ENCODE assay signal across 21 mouse cellular contexts in genomic region chr8:87264999-87265398, GRCm38 (mm10).
DNase-seq lines count a peak whose midpoint lies in the region; ATAC-seq and TF ChIP-seq lines count a peak whose summit lies in the region.
"Had no signal": no experiment of that assay in that cellular context is flagged by ENCODE, and none has a peak within 500 bp of the region (broad histone marks: within the 10 kb centered on the region; RNA-seq: fewer than 3 reads in every experiment).

No protein-coding gene starts in this region.

- DNase-seq in forebrain, embryonic 11.5 days (ENCODE audit: low spot score), result no peak
- DNase-seq in midbrain, embryonic 10.5 days (ENCODE audit: low spot score), result no peak
- peak; percentile 7 for DNase-seq in brain, embryonic 14.5 days (ENCODE audit: low read depth)
- no peak for DNase-seq in layer of hippocampus, postnatal 25 days (ENCODE audit: extremely low spot score in 1 of 2, low spot score in 1 of 2)
- DNase-seq: adrenal gland, adult 8-10 months; adrenal gland, postnatal 14 days; adrenal gland, postnatal 36 days; cerebellum, adult 11 months; cerebellum, adult 18-20 months; cerebellum, adult 8-10 months; cerebellum, postnatal 10 days; cerebellum, postnatal 25 days; forebrain, postnatal 0 days had no signal

- no peak for ATAC-seq in forebrain, embryonic 11.5 days (replicated peaks; ENCODE audit: low FRiP score)
- ATAC-seq in forebrain, embryonic 16.5 days, result no peak
- ATAC-seq in midbrain, embryonic 16.5 days, result no peak
- ATAC-seq in midbrain, embryonic 12.5 days (ENCODE audit: low FRiP score, low read depth), result no peak
- ATAC-seq in midbrain, embryonic 15.5 days (replicated peaks), result no peak
- ATAC-seq: activated CD4-positive, CD25-positive, alpha-beta regulatory T cell, adult 4 months; forebrain, embryonic 14.5 days; forebrain, postnatal 0 days had no signal

- H3K4me3 ChIP-seq in forebrain, embryonic 11.5 days (ENCODE audit: low read depth, low read length), result no peak overlapping the region
- H3K4me3 ChIP-seq in forebrain, embryonic 16.5 days (replicated peaks; ENCODE audit: low read length), result no peak overlapping the region
- no peak overlapping the region for H3K4me3 ChIP-seq in midbrain, embryonic 10.5 days
- no peak overlapping the region for H3K4me3 ChIP-seq in midbrain, embryonic 16.5 days (ENCODE audit: low read depth, low read length)
- no peak overlapping the region for H3K4me3 ChIP-seq in midbrain, embryonic 12.5 days
- H3K4me3 ChIP-seq in midbrain, embryonic 15.5 days, result no peak overlapping the region
- H3K4me3 ChIP-seq: embryonic facial prominence, embryonic 10.5 days; embryonic facial prominence, embryonic 12.5 days had no signal

- no peaks in the 10 kb centered on the region for H3K9me3 ChIP-seq in forebrain, embryonic 11.5 days (ENCODE audit: control insufficient read depth, low read length)
- H3K9me3 ChIP-seq in forebrain, embryonic 16.5 days (ENCODE audit: control insufficient read depth, low read length), result no peaks in the 10 kb centered on the region
- no peaks in the 10 kb centered on the region for H3K9me3 ChIP-seq in midbrain, embryonic 10.5 days (replicated peaks)
- H3K9me3 ChIP-seq in midbrain, embryonic 16.5 days (replicated peaks; ENCODE audit: control insufficient read depth, low read length, poor library complexity, severe bottlenecking), result no peaks in the 10 kb centered on the region
- H3K9me3 ChIP-seq in midbrain, embryonic 12.5 days, result no peaks in the 10 kb centered on the region
- H3K9me3 ChIP-seq in midbrain, embryonic 15.5 days, result no peaks in the 10 kb centered on the region
- H3K9me3 ChIP-seq: embryonic facial prominence, embryonic 10.5 days; embryonic facial prominence, embryonic 12.5 days had no signal

- TF ChIP-seq CTCF in brain, embryonic 14.5 days (IDR thresholded peaks at IDR 0.05; ENCODE audit: borderline replicate concordance, extremely low read depth, insufficient read depth, insufficient read length), result no peak

- H3K27me3 ChIP-seq in forebrain, embryonic 11.5 days (ENCODE audit: control insufficient read depth, insufficient read depth, low read length), result no peaks in the 10 kb centered on the region
- H3K27me3 ChIP-seq in forebrain, embryonic 16.5 days (replicated peaks; ENCODE audit: control insufficient read depth, insufficient read depth, low read length), result no peaks in the 10 kb centered on the region
- H3K27me3 ChIP-seq in midbrain, embryonic 10.5 days (ENCODE audit: low read depth, poor library complexity, severe bottlenecking), result peaks cover 40% of the 10 kb centered on the region
- H3K27me3 ChIP-seq in midbrain, embryonic 16.5 days (ENCODE audit: control insufficient read depth, insufficient read depth, low read depth, low read length), result no peaks in the 10 kb centered on the region
- 0 out of 2 replicates have a peak, but pooled peaks cover 7% of the 10 kb centered on the region for H3K27me3 ChIP-seq in midbrain, embryonic 12.5 days
- no peaks in the 10 kb centered on the region for H3K27me3 ChIP-seq in midbrain, embryonic 15.5 days (replicated peaks)
- H3K27me3 ChIP-seq: embryonic facial prominence, embryonic 12.5 days had no signal

- 0 out of 2 replicates have a peak overlapping the region, but pooled peaks have one; percentile 25 for H3K27ac ChIP-seq in forebrain, embryonic 11.5 days (ENCODE audit: low read depth, low read length)
- no peak overlapping the region for H3K27ac ChIP-seq in forebrain, embryonic 16.5 days (ENCODE audit: low read length)
- H3K27ac ChIP-seq in midbrain, embryonic 10.5 days (replicated peaks), result peak overlapping the region; percentile 53
- H3K27ac ChIP-seq in midbrain, embryonic 16.5 days (ENCODE audit: low read length), result no peak overlapping the region
- 0 out of 2 replicates have a peak overlapping the region, but pooled peaks have one; percentile 25 for H3K27ac ChIP-seq in midbrain, embryonic 12.5 days (replicated peaks)
- H3K27ac ChIP-seq in midbrain, embryonic 15.5 days, result no peak overlapping the region
- H3K27ac ChIP-seq: embryonic facial prominence, embryonic 10.5 days; embryonic facial prominence, embryonic 12.5 days had no signal

- H3K4me2 ChIP-seq in forebrain, embryonic 11.5 days (ENCODE audit: low read depth, low read length, severe bottlenecking), result no peak overlapping the region
- H3K4me2 ChIP-seq in forebrain, embryonic 16.5 days (ENCODE audit: low read length), result no peak overlapping the region
- H3K4me2 ChIP-seq in midbrain, embryonic 16.5 days (ENCODE audit: low read length), result no peak overlapping the region
- H3K4me2 ChIP-seq in midbrain, embryonic 12.5 days (replicated peaks), result no peak overlapping the region
- no peak overlapping the region for H3K4me2 ChIP-seq in midbrain, embryonic 15.5 days
- H3K4me2 ChIP-seq: embryonic facial prominence, embryonic 12.5 days had no signal

- no peak overlapping the region for H3K9ac ChIP-seq in forebrain, embryonic 11.5 days (ENCODE audit: low read length)
- no peak overlapping the region for H3K9ac ChIP-seq in forebrain, embryonic 16.5 days (replicated peaks; ENCODE audit: low read depth, low read length)
- H3K9ac ChIP-seq in midbrain, embryonic 16.5 days (ENCODE audit: low read depth, low read length), result no peak overlapping the region
- H3K9ac ChIP-seq in midbrain, embryonic 12.5 days (replicated peaks), result no peak overlapping the region
- H3K9ac ChIP-seq in midbrain, embryonic 15.5 days, result no peak overlapping the region
- H3K9ac ChIP-seq: embryonic facial prominence, embryonic 12.5 days; forebrain, postnatal 0 days had no signal

- H3K4me1 ChIP-seq in forebrain, embryonic 11.5 days (replicated peaks; ENCODE audit: control insufficient read depth, insufficient read depth, low read length), result peaks cover 2% of the 10 kb centered on the region; the same call in 1 of the 2 replicates
- H3K4me1 ChIP-seq in forebrain, embryonic 16.5 days (replicated peaks; ENCODE audit: control insufficient read depth, insufficient read depth, low read length), result no peaks in the 10 kb centered on the region
- H3K4me1 ChIP-seq in midbrain, embryonic 10.5 days, result peaks cover 12% of the 10 kb centered on the region
- H3K4me1 ChIP-seq in midbrain, embryonic 16.5 days (ENCODE audit: control insufficient read depth, insufficient read depth, low read length), result no peaks in the 10 kb centered on the region
- H3K4me1 ChIP-seq in midbrain, embryonic 12.5 days, result peaks cover 8% of the 10 kb centered on the region
- no peaks in the 10 kb centered on the region for H3K4me1 ChIP-seq in midbrain, embryonic 15.5 days
- H3K4me1 ChIP-seq: embryonic facial prominence, embryonic 12.5 days had no signal

- H3K36me3 ChIP-seq in forebrain, embryonic 11.5 days (ENCODE audit: control insufficient read depth, insufficient read depth, low read length), result no peaks in the 10 kb centered on the region
- H3K36me3 ChIP-seq in forebrain, embryonic 16.5 days (ENCODE audit: control insufficient read depth, insufficient read depth), result no peaks in the 10 kb centered on the region
- H3K36me3 ChIP-seq in midbrain, embryonic 10.5 days, result no peaks in the 10 kb centered on the region
- no peaks in the 10 kb centered on the region for H3K36me3 ChIP-seq in midbrain, embryonic 16.5 days (ENCODE audit: control insufficient read depth, insufficient read depth, low read length)
- no peaks in the 10 kb centered on the region for H3K36me3 ChIP-seq in midbrain, embryonic 12.5 days
- no peaks in the 10 kb centered on the region for H3K36me3 ChIP-seq in midbrain, embryonic 15.5 days (replicated peaks)
- H3K36me3 ChIP-seq: embryonic facial prominence, embryonic 10.5 days; embryonic facial prominence, embryonic 12.5 days had no signal

- 3% methylated on average over 2 of the region's 2 CpGs for WGBS in forebrain, embryonic 11.5 days
- WGBS in forebrain, embryonic 16.5 days, result 9% methylated on average over 2 of the region's 2 CpGs
- WGBS in midbrain, embryonic 10.5 days, result 13% methylated on average over 2 of the region's 2 CpGs
- WGBS in midbrain, embryonic 16.5 days, result 7% methylated on average over 2 of the region's 2 CpGs
- WGBS in midbrain, embryonic 12.5 days, result 3% methylated on average over 2 of the region's 2 CpGs
- WGBS in midbrain, embryonic 15.5 days, result 7% methylated on average over 2 of the region's 2 CpGs

- TF ChIP-seq POLR2A in brain, embryonic 14.5 days (IDR thresholded peaks at IDR 0.05; ENCODE audit: borderline replicate concordance, extremely low read depth, insufficient read depth, insufficient read length, poor library complexity, severe bottlenecking), result no peak

Comparison
In these comparisons a context has a peak if more than half of its experiments do, and no peak if none do; other contexts are left out.
1. H3K27ac ChIP-seq: peak in forebrain, embryonic 11.5 days (single experiment), midbrain, embryonic 10.5 days (single experiment) and midbrain, embryonic 12.5 days (single experiment); none in forebrain, embryonic 16.5 days (single experiment), midbrain, embryonic 16.5 days (single experiment) and midbrain, embryonic 15.5 days (single experiment).